Mouse (Mus musculus) lung, adult 2 months (tissue): ENCODE data around the gene Zmym2.

Experiments used
- CTCF ChIP-seq: fragments of 200-500 bp; IDR thresholded peaks from 2 replicates; pipeline ENCODE4 v1.5.1; 2011; ENCODE audit warnings: mild to moderate bottlenecking, low read length, control low read depth; ENCODE audit not compliant: insufficient read depth
- POLR2A ChIP-seq: fragments of 200-500 bp; IDR thresholded peaks from 2 replicates; pipeline ENCODE4 v1.6.1; 2011; ENCODE audit warnings: low read depth, mild to moderate bottlenecking, control low read depth, low read length, borderline replicate concordance; ENCODE audit errors: extremely low read depth

DNA sequence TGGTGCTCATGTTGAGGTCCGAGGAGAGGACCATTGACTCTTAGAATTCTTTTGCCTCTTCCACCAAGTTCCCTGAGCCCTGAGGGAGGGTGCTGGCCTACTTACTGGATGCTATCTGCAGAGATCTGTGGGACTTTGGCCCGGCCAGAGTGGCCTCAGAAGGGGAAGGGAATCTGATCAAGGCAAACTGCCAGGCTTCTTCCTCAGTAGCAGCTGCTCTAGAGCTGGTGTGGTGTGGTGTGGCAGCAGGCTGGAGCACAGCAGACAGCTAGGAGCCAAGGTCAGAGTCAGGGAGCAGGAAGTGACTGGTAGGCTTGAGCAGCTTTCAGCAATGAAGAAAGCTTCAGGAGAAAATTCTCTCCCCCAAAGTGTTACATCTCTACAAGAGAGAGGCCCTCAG is 36.8 kb upstream of the Zmym2 start:
- TF ChIP-seq POLR2A (no peak), CTCF (no peak)
